Mouse (Mus musculus): Measurements from ENCODE around the gene Eri2. TPM values are rescaled to one million over a fixed set of nuclear protein-coding genes. Genes with fewer than 3 reads are reported as not detected.

Eri2 gene
- polyA plus RNA-seq, 1 experiment, result 1.7 TPM

- no peaks in the 10 kb centered on the region for H3K27me3 ChIP-seq (ENCODE audit: control insufficient read depth, insufficient read depth, insufficient read length)
Measured at GRCm38 (mm10) chr7:119766996-119767395, 26.9 kb downstream of the Eri2 start.

GRCm38 (mm10) chr7:119764377-119764776 is 29.5 kb downstream of the Eri2 start:
- Histone ChIP-seq H3K4me3 (no peak overlapping the region), H3K4me2 (ENCODE audit: low read depth) (no peak overlapping the region), H3K27me3 (ENCODE audit: control insufficient read depth, insufficient read depth, insufficient read length) (no peaks in the 10 kb centered on the region), H3K79me2 (ENCODE audit: control insufficient read depth, insufficient read depth) (no peaks in the 10 kb centered on the region), H3K36me3 (ENCODE audit: control insufficient read depth, insufficient read depth) (no peaks in the 10 kb centered on the region), H3ac (ENCODE audit: control insufficient read depth, insufficient read length) (no peak overlapping the region)
- TF ChIP-seq USF1 (IDR thresholded peaks at IDR 0.05; ENCODE audit: low read depth) (no peak), MAX (IDR thresholded peaks at IDR 0.05; ENCODE audit: low read depth) (no peak), POLR2A (IDR thresholded peaks at IDR 0.05; ENCODE audit: insufficient read length, low read depth) (no peak), TCF3 (IDR thresholded peaks at IDR 0.05; ENCODE audit: insufficient read length, low read depth) (no peak), MYOD1 (IDR thresholded peaks at IDR 0.05; ENCODE audit: control insufficient read depth in 1 of 3, insufficient read length in 2 of 3, low read depth in 2 of 3) (no peak), MYOG (IDR thresholded peaks at IDR 0.05; ENCODE audit: control insufficient read depth in 1 of 3, insufficient read depth in 1 of 3, insufficient read length in 2 of 3, low read depth in 2 of 3) (no peak), POLR2AphosphoS2 (IDR thresholded peaks at IDR 0.05; ENCODE audit: insufficient read length, low read depth) (no peak), REST (IDR thresholded peaks at IDR 0.05; ENCODE audit: insufficient read depth, insufficient read length) (no peak)

More at GRCm38 (mm10) chr7:119766996-119767395, 26.9 kb downstream of the Eri2 start:
- Histone ChIP-seq H3ac (ENCODE audit: control insufficient read depth, insufficient read length) (no peak overlapping the region), H3K4me2 (ENCODE audit: low read depth) (no peak overlapping the region), H3K79me2 (ENCODE audit: control insufficient read depth, insufficient read depth) (no peaks in the 10 kb centered on the region), H3K4me3 (no peak overlapping the region), H3K36me3 (ENCODE audit: control insufficient read depth, insufficient read depth) (no peaks in the 10 kb centered on the region)
- TF ChIP-seq MAX (IDR thresholded peaks at IDR 0.05; ENCODE audit: low read depth) (no peak), REST (IDR thresholded peaks at IDR 0.05; ENCODE audit: insufficient read depth, insufficient read length) (no peak), CEBPB (IDR thresholded peaks at IDR 0.05; ENCODE audit: insufficient read depth, poor library complexity, severe bottlenecking) (no peak), MYOD1 (IDR thresholded peaks at IDR 0.05; ENCODE audit: control insufficient read depth in 1 of 3, insufficient read length in 2 of 3, low read depth in 2 of 3) (no peak), TCF12 (IDR thresholded peaks at IDR 0.05; ENCODE audit: insufficient read depth, poor library complexity, severe bottlenecking) (no peak), POLR2A (IDR thresholded peaks at IDR 0.05; ENCODE audit: insufficient read length, low read depth) (no peak), TCF3 (IDR thresholded peaks at IDR 0.05; ENCODE audit: insufficient read length, low read depth) (no peak), SRF (IDR thresholded peaks at IDR 0.05; ENCODE audit: control insufficient read depth, insufficient read length, low read depth) (no peak), POLR2AphosphoS2 (IDR thresholded peaks at IDR 0.05; ENCODE audit: insufficient read length, low read depth) (no peak), USF1 (IDR thresholded peaks at IDR 0.05; ENCODE audit: low read depth) (no peak), MYOG (IDR thresholded peaks at IDR 0.05; ENCODE audit: control insufficient read depth in 1 of 3, insufficient read depth in 1 of 3, insufficient read length in 2 of 3, low read depth in 2 of 3) (no peak), E2F4 (IDR thresholded peaks at IDR 0.05; ENCODE audit: insufficient read depth) (no peak)

GRCm38 (mm10) chr7:119762166-119762697 is 31.6 kb downstream of the Eri2 start:
- Histone ChIP-seq H3K4me2 (ENCODE audit: low read depth) (no peak overlapping the region), H3K4me3 (no peak overlapping the region), H3K79me2 (ENCODE audit: control insufficient read depth, insufficient read depth) (no peaks in the 10 kb centered on the region), H3K27me3 (ENCODE audit: control insufficient read depth, insufficient read depth, insufficient read length) (no peaks in the 10 kb centered on the region), H3ac (ENCODE audit: control insufficient read depth, insufficient read length) (no peak overlapping the region), H3K36me3 (ENCODE audit: control insufficient read depth, insufficient read depth) (no peaks in the 10 kb centered on the region)
- TF ChIP-seq POLR2AphosphoS2 (IDR thresholded peaks at IDR 0.05; ENCODE audit: insufficient read length, low read depth) (no peak), E2F4 (IDR thresholded peaks at IDR 0.05; ENCODE audit: insufficient read depth) (no peak), POLR2A (IDR thresholded peaks at IDR 0.05; ENCODE audit: insufficient read length, low read depth) (no peak), MAX (IDR thresholded peaks at IDR 0.05; ENCODE audit: low read depth) (no peak), SRF (IDR thresholded peaks at IDR 0.05; ENCODE audit: control insufficient read depth, insufficient read length, low read depth) (no peak), MYOG (IDR thresholded peaks at IDR 0.05; ENCODE audit: control insufficient read depth in 1 of 3, insufficient read depth in 1 of 3, insufficient read length in 2 of 3, low read depth in 2 of 3) (no peak), USF1 (IDR thresholded peaks at IDR 0.05; ENCODE audit: low read depth) (no peak), MYOD1 (IDR thresholded peaks at IDR 0.05; ENCODE audit: control insufficient read depth in 1 of 3, insufficient read length in 2 of 3, low read depth in 2 of 3) (no peak), REST (IDR thresholded peaks at IDR 0.05; ENCODE audit: insufficient read depth, insufficient read length) (no peak), TCF12 (IDR thresholded peaks at IDR 0.05; ENCODE audit: insufficient read depth, poor library complexity, severe bottlenecking) (no peak), TCF3 (IDR thresholded peaks at IDR 0.05; ENCODE audit: insufficient read length, low read depth) (no peak), CEBPB (IDR thresholded peaks at IDR 0.05; ENCODE audit: insufficient read depth, poor library complexity, severe bottlenecking) (no peak)

GRCm38 (mm10) chr7:119760527-119760951 is 33.3 kb downstream of the Eri2 start, which contains the start of gene Acsm3:
Acsm3 (plus strand) TSS chr7:119760923.
- no peaks in the 10 kb centered on the region for H3K79me2 ChIP-seq (ENCODE audit: control insufficient read depth, insufficient read depth)
- no peak within 1 kb of the TSS for H3ac ChIP-seq (ENCODE audit: control insufficient read depth, insufficient read length)
- no peak within 1 kb of the TSS for H3K4me2 ChIP-seq (ENCODE audit: low read depth)
- no peaks in the 10 kb centered on the region for H3K27me3 ChIP-seq (ENCODE audit: control insufficient read depth, insufficient read depth, insufficient read length)
- H3K36me3 ChIP-seq (ENCODE audit: control insufficient read depth, insufficient read depth), result no peaks in the 10 kb centered on the region
- H3K4me3 ChIP-seq, result no peak within 1 kb of the TSS
- TF ChIP-seq POLR2AphosphoS2 (IDR thresholded peaks at IDR 0.05; ENCODE audit: insufficient read length, low read depth) (no peak), MYOG (IDR thresholded peaks at IDR 0.05; ENCODE audit: control insufficient read depth in 1 of 3, insufficient read depth in 1 of 3, insufficient read length in 2 of 3, low read depth in 2 of 3) (no peak), USF1 (IDR thresholded peaks at IDR 0.05; ENCODE audit: low read depth) (no peak), SRF (IDR thresholded peaks at IDR 0.05; ENCODE audit: control insufficient read depth, insufficient read length, low read depth) (no peak), TCF3 (IDR thresholded peaks at IDR 0.05; ENCODE audit: insufficient read length, low read depth) (no peak), MYOD1 (IDR thresholded peaks at IDR 0.05; ENCODE audit: control insufficient read depth in 1 of 3, insufficient read length in 2 of 3, low read depth in 2 of 3) (no peak), CEBPB (IDR thresholded peaks at IDR 0.05; ENCODE audit: insufficient read depth, poor library complexity, severe bottlenecking) (no peak), E2F4 (IDR thresholded peaks at IDR 0.05; ENCODE audit: insufficient read depth) (no peak), MAX (IDR thresholded peaks at IDR 0.05; ENCODE audit: low read depth) (no peak), REST (IDR thresholded peaks at IDR 0.05; ENCODE audit: insufficient read depth, insufficient read length) (no peak)

Data from myocyte (in vitro differentiated cells).